ENCODE assay signal across 9 mouse cellular contexts in the genomic region with DNA sequence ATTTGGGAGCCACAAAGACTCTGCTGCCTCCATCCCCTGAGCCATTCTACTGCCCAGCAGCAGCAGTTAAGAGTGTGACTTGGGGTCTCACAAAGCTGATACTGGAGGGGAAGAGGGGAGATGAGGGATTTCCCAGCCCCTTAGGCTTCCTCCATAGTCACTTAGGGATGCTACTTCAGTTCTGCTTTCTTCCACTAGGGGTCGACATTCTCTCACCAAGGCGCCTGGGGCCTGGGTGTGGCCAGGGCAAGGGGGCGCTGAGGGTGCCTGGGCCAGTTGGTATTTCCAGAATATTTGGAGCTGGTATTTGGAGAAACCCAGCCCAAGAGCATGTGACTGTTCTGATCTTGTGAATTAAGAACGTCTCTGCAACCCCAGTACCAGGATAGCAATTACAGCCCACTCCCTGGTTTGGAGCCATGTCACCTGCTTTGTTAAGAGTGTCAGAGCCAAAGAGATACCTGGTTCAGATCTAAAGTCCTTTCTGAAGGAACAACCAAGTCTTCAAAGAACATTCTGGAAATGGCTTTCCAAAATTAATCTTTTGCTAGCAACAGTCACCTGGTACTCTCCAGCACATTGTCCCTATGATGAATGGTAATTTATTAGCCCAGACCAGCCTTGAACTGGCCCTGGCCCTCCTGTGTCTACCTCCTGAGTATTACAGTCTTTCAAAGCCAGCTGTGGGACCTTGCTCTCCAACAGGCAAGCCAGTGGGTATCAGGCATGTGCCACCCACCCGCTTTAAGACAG. TPM values are rescaled to one million over a fixed set of nuclear protein-coding genes. Genes with fewer than 3 reads are reported as not detected.
DNase-seq lines count a peak whose midpoint lies in the region; ATAC-seq and TF ChIP-seq lines count a peak whose summit lies in the region.
"Had no signal": no experiment of that assay in that cellular context is flagged by ENCODE, and none has a peak within 500 bp of the region (broad histone marks: within the 10 kb centered on the region; RNA-seq: fewer than 3 reads in every experiment).

No protein-coding gene starts in this region.

- no peak overlapping the region for H3K27ac ChIP-seq in forebrain, embryonic 14.5 days (ENCODE audit: low read depth, low read length)
- no peak overlapping the region for H3K27ac ChIP-seq in forebrain, embryonic 15.5 days (replicated peaks)
- H3K27ac ChIP-seq in heart, postnatal 0 days (ENCODE audit: low read depth): peak overlapping the region; percentile 64
- H3K27ac ChIP-seq: midbrain, embryonic 12.5 days had no signal

- peaks cover 36% of the 10 kb centered on the region for H3K36me3 ChIP-seq in forebrain, embryonic 14.5 days (ENCODE audit: control insufficient read depth, insufficient read depth, low read length)
- H3K36me3 ChIP-seq in forebrain, embryonic 15.5 days: peaks cover 18% of the 10 kb centered on the region
- H3K36me3 ChIP-seq in heart, postnatal 0 days (replicated peaks; ENCODE audit: control insufficient read depth, insufficient read depth, low read length): peaks cover 49% of the 10 kb centered on the region

- H3K9ac ChIP-seq in forebrain, embryonic 14.5 days (ENCODE audit: low read length): no peak overlapping the region
- no peak overlapping the region for H3K9ac ChIP-seq in forebrain, embryonic 15.5 days (replicated peaks)
- no peak overlapping the region for H3K9ac ChIP-seq in heart, postnatal 0 days (replicated peaks; ENCODE audit: low read depth, low read length)
- H3K9ac ChIP-seq: midbrain, embryonic 12.5 days had no signal

- H3K4me3 ChIP-seq in forebrain, embryonic 14.5 days (ENCODE audit: low read depth, low read length): no peak overlapping the region
- no peak overlapping the region for H3K4me3 ChIP-seq in forebrain, embryonic 15.5 days
- no peak overlapping the region for H3K4me3 ChIP-seq in heart, postnatal 0 days (ENCODE audit: low read depth, low read length)
- H3K4me3 ChIP-seq: midbrain, embryonic 12.5 days had no signal

- H3K4me1 ChIP-seq in forebrain, embryonic 14.5 days (ENCODE audit: control insufficient read depth, insufficient read depth, low read length): no peaks in the 10 kb centered on the region
- H3K4me1 ChIP-seq in forebrain, embryonic 15.5 days: no peaks in the 10 kb centered on the region
- H3K4me1 ChIP-seq in heart, postnatal 0 days (ENCODE audit: control insufficient read depth, insufficient read depth): no peaks in the 10 kb centered on the region
- H3K4me1 ChIP-seq: midbrain, embryonic 12.5 days had no signal

- peak; percentile 88 for TF ChIP-seq CTCF in heart, postnatal 0 days (IDR thresholded peaks at IDR 0.05; ENCODE audit: low read depth)

- H3K9me3 ChIP-seq in forebrain, embryonic 14.5 days (replicated peaks; ENCODE audit: control insufficient read depth, low read length): no peaks in the 10 kb centered on the region
- no peaks in the 10 kb centered on the region for H3K9me3 ChIP-seq in forebrain, embryonic 15.5 days
- H3K9me3 ChIP-seq in heart, postnatal 0 days (replicated peaks; ENCODE audit: control insufficient read depth, low read length): no peaks in the 10 kb centered on the region
- H3K9me3 ChIP-seq: midbrain, embryonic 12.5 days had no signal

- H3K4me2 ChIP-seq in forebrain, embryonic 14.5 days (ENCODE audit: low read length): no peak overlapping the region
- no peak overlapping the region for H3K4me2 ChIP-seq in forebrain, embryonic 15.5 days (replicated peaks)
- no peak overlapping the region for H3K4me2 ChIP-seq in heart, postnatal 0 days (ENCODE audit: low read depth, low read length)
- H3K4me2 ChIP-seq: midbrain, embryonic 12.5 days had no signal

- TF ChIP-seq EP300 in heart, postnatal 0 days (IDR thresholded peaks at IDR 0.05; ENCODE audit: low read depth): no peak

- peak; percentile 46; the same call in 1 of the 2 replicates for ATAC-seq in forebrain, embryonic 14.5 days
- ATAC-seq in forebrain, embryonic 15.5 days (replicated peaks): no peak
- peak; percentile 31; the same call in 1 of the 2 replicates for ATAC-seq in heart, postnatal 0 days (ENCODE audit: insufficient read depth, low read depth)

- no peaks in the 10 kb centered on the region for H3K27me3 ChIP-seq in forebrain, embryonic 14.5 days (replicated peaks; ENCODE audit: control insufficient read depth, insufficient read depth, low read length)
- no peaks in the 10 kb centered on the region for H3K27me3 ChIP-seq in forebrain, embryonic 15.5 days
- no peaks in the 10 kb centered on the region for H3K27me3 ChIP-seq in heart, postnatal 0 days (ENCODE audit: control insufficient read depth, insufficient read depth, low read length)
- H3K27me3 ChIP-seq: midbrain, embryonic 12.5 days had no signal

- peak; percentile 70 for DNase-seq in forebrain, embryonic 14.5 days (ENCODE audit: low spot score)
- DNase-seq in adrenal gland, adult 18-20 months (ENCODE audit: low spot score in 2 of 2): peak; percentile 61 to 67
- DNase-seq in embryo, embryonic 10.5 days (ENCODE audit: low spot score): peak; percentile 83
- DNase-seq in heart, postnatal 0 days (ENCODE audit: low spot score): peak; percentile 57
- DNase-seq in layer of hippocampus, postnatal 10 days (ENCODE audit: low spot score in 2 of 2): peak; percentile 64 to 77
- peak; percentile 78 for DNase-seq in lung, postnatal 14 days
- DNase-seq in right cerebral cortex, adult 18-20 months: peak; percentile 54

- 25% methylated on average over 5 of the region's 5 CpGs for WGBS in forebrain, embryonic 14.5 days
- 30% methylated on average over 5 of the region's 5 CpGs for WGBS in forebrain, embryonic 15.5 days
- WGBS in heart, postnatal 0 days: 31% methylated on average over 5 of the region's 5 CpGs

RNA-seq across cellular contexts. Expression of a gene that starts 42.7 kb away (rescaled TPM):
- polyA plus RNA-seq in forebrain, embryonic 14.5 days (2014; fragmentation: Nextera tagmentation; extraction: Ambion mirVana): 18.7 and 27.1 TPM in 2 replicates
- 38.8 and 39.8 TPM in 2 replicates for polyA plus RNA-seq in forebrain, embryonic 15.5 days (2015; fragmentation: Nextera tagmentation; extraction: Ambion mirVana)
- 10 to 100 TPM; 23.7 to 29.7 TPM for total RNA-seq in adrenal gland, adult 18-20 months (2021)
- 78.4 and 81.7 TPM in 2 replicates for total RNA-seq in heart, postnatal 0 days (2014; rRNA removed; ENCODE audit: low replicate concordance)
- 27.6 and 31.2 TPM in 2 replicates for polyA plus RNA-seq in heart, postnatal 0 days (2015; fragmentation: Nextera tagmentation; extraction: Ambion mirVana)
- 10 to 100 TPM; 73.6 to 74.9 TPM for total RNA-seq in layer of hippocampus, postnatal 10 days (2021)

RNA-seq across cellular contexts. Expression of a gene that starts 42.8 kb away (rescaled TPM):
- polyA plus RNA-seq in forebrain, embryonic 14.5 days (2014; fragmentation: Nextera tagmentation; extraction: Ambion mirVana): 60.1 and 67.6 TPM in 2 replicates
- 84.2 and 85.9 TPM in 2 replicates for polyA plus RNA-seq in forebrain, embryonic 15.5 days (2015; fragmentation: Nextera tagmentation; extraction: Ambion mirVana)
- total RNA-seq in adrenal gland, adult 18-20 months (2021): 10 to 100 TPM; 41.5 to 49.6 TPM
- 7.6 and 13.8 TPM in 2 replicates for total RNA-seq in heart, postnatal 0 days (2014; rRNA removed; ENCODE audit: low replicate concordance)
- 21.1 and 23.7 TPM in 2 replicates for polyA plus RNA-seq in heart, postnatal 0 days (2015; fragmentation: Nextera tagmentation; extraction: Ambion mirVana)
- total RNA-seq in layer of hippocampus, postnatal 10 days (2021): 10 to 100 TPM; 49.0 to 52.0 TPM

RNA-seq across cellular contexts. Expression of a gene that starts 57.1 kb away (rescaled TPM):
- 91.6 and 95.4 TPM in 2 replicates for polyA plus RNA-seq in forebrain, embryonic 14.5 days (2014; fragmentation: Nextera tagmentation; extraction: Ambion mirVana)
- 102 and 103 TPM in 2 replicates for polyA plus RNA-seq in forebrain, embryonic 15.5 days (2015; fragmentation: Nextera tagmentation; extraction: Ambion mirVana)
- total RNA-seq in adrenal gland, adult 18-20 months (2021): 10 to 100 TPM; 31.4 to 32.0 TPM
- 27.1 and 43.9 TPM in 2 replicates for total RNA-seq in heart, postnatal 0 days (2014; rRNA removed; ENCODE audit: low replicate concordance)
- 32.7 and 35.0 TPM in 2 replicates for polyA plus RNA-seq in heart, postnatal 0 days (2015; fragmentation: Nextera tagmentation; extraction: Ambion mirVana)
- total RNA-seq in layer of hippocampus, postnatal 10 days (2021): 10 to 100 TPM; 44.4 to 52.8 TPM
